Mouse (Mus musculus): ENCODE measurements around the gene Cd207. TPM values are rescaled to one million over a fixed set of nuclear protein-coding genes. Genes with fewer than 3 reads are reported as not detected.
A peak's percentile ranks its signal among the peaks of the same experiment; 100 is the strongest.

Gene Cd207
- polyA plus RNA-seq, 1 experiment from 2014 or later: not detected

GRCm38 (mm10) chr6:83711067-83711675 is 33.5 kb upstream of the Cd207 start, which contains the start of gene Vax2:
Vax2 (plus strand) TSS chr6:83711264.
- ATAC-seq (ENCODE audit: low FRiP score) (peak; percentile 47; the same call in 1 of the 2 replicates), DNase-seq (ENCODE audit: low spot score) (no peak)
- Histone ChIP-seq H3K4me3 (replicated peaks; ENCODE audit: low read length) (peak within 1 kb of the TSS; percentile 25), H3K4me1 (replicated peaks; ENCODE audit: control insufficient read depth, insufficient read depth, low read length) (peaks cover 8% of the 10 kb centered on the region; the same call in 1 of the 2 replicates), H3K27ac (no peak within 1 kb of the TSS), H3K36me3 (replicated peaks; ENCODE audit: control insufficient read depth, insufficient read depth) (no peaks in the 10 kb centered on the region), H3K9me3 (ENCODE audit: control insufficient read depth, low read length) (no peaks in the 10 kb centered on the region), H3K27me3 (ENCODE audit: control insufficient read depth, insufficient read depth, low read length) (peaks cover 100% of the 10 kb centered on the region), H3K9ac (no peak within 1 kb of the TSS), H3K4me2 (replicated peaks) (peak within 1 kb of the TSS; percentile 47)
- under 1% methylated on average over 45 of the region's 46 CpGs for WGBS

DNA sequence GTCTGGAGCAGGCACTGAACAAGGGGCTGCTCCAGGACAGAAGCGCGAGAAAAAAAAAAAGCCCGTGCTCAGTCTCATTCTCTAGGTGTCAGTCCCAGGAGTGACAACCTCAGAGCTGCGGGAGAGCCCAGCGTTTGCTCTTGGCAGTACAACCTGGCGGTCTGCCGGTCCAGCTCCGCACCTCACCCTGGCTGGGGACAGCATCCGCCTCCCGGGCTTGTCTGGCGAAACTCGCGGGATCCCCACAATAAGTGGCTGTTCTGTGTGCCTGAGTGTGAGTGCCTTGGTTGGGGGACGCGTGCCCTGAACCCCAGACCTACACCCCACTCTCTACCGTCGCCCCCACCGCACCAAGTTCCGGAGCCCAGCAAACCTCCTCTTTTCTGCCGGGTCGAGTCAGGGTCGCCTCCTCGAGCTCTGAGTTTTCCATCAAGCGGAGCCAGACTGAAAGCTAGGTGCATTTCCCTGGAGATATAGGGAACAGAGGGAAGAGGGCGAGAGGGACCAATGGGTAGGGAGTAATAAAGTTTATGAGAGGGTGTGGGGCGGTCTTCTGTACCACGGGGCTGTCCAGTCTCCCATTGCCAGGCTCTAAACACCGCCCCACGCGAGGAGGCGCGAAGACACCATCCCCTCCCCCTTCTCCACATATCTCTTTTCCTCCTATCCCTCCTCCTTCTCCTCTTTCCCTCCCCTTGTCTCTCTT is 32.9 kb upstream of the Cd207 start:
- WGBS: 1% methylated on average over 32 of the region's 32 CpGs
- Histone ChIP-seq H3K27me3 (ENCODE audit: control insufficient read depth, insufficient read depth, low read length) (peaks cover 100% of the 10 kb centered on the region), H3K9ac (no peak overlapping the region), H3K27ac (no peak overlapping the region), H3K9me3 (ENCODE audit: control insufficient read depth, low read length) (no peaks in the 10 kb centered on the region), H3K4me1 (replicated peaks; ENCODE audit: control insufficient read depth, insufficient read depth, low read length) (peaks cover 8% of the 10 kb centered on the region; the same call in 1 of the 2 replicates), H3K4me2 (replicated peaks) (peak overlapping the region; percentile 47), H3K4me3 (replicated peaks; ENCODE audit: low read length) (peak overlapping the region; percentile 25; the same call in 1 of the 2 replicates), H3K36me3 (replicated peaks; ENCODE audit: control insufficient read depth, insufficient read depth) (no peaks in the 10 kb centered on the region)
- DNase-seq (ENCODE audit: low spot score) (no peak), ATAC-seq (ENCODE audit: low FRiP score) (0 out of 2 replicates have a peak, but pooled peaks have one; percentile 24)

DNA sequence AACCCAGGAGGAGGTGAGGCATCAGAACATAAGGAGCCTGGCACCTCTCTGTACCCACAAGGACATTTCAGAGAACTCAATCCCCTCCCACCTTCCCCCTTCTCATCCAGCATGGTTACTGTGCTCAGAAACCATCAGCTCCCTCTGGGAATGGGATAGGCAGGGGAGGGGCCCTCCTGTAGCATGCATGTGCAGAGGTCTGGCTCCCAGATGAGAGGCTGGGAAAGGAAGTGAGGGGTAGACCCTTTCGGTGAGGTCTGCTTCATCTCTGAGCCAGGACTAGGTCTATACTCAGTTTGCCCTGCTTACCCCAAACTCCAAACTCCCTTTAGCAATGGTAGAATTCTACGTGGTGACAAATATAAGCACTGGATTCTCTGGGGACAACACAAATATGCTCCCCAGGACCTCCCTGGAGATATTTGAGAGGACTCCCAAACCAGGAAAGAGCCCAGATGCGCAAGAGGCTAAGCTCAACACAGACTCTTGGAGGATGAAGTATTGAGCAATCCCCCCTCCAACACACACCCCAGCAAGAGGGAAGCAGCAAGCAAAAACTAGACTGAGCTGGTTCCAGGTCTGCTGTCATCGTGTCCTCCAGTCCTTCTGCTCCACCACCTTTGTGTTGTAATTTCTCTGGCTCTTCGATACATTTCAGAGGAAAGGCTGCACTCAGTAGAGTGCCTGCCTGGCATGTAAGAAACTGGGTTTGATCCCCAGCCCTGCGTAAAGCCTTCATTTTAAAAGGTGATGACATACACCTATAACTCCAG is 30.3 kb upstream of the Cd207 start:
- H3K27me3 ChIP-seq (ENCODE audit: control insufficient read depth, insufficient read depth, low read length): peaks cover 100% of the 10 kb centered on the region
- H3K4me3 ChIP-seq (replicated peaks; ENCODE audit: low read length): no peak overlapping the region
- no peak for ATAC-seq (ENCODE audit: low FRiP score)
- DNase-seq (ENCODE audit: low spot score): no peak
- peaks cover 8% of the 10 kb centered on the region; the same call in 1 of the 2 replicates for H3K4me1 ChIP-seq (replicated peaks; ENCODE audit: control insufficient read depth, insufficient read depth, low read length)
- 6% methylated on average over 6 of the region's 6 CpGs for WGBS
- H3K27ac ChIP-seq: no peak overlapping the region
- no peaks in the 10 kb centered on the region for H3K36me3 ChIP-seq (replicated peaks; ENCODE audit: control insufficient read depth, insufficient read depth)
- no peak overlapping the region for H3K4me2 ChIP-seq (replicated peaks)
- H3K9me3 ChIP-seq (ENCODE audit: control insufficient read depth, low read length): no peaks in the 10 kb centered on the region
- H3K9ac ChIP-seq: no peak overlapping the region

- Histone ChIP-seq H3K4me1 (replicated peaks; ENCODE audit: control insufficient read depth, insufficient read depth, low read length) (no peaks in the 10 kb centered on the region), H3K9ac (no peak overlapping the region), H3K4me3 (replicated peaks; ENCODE audit: low read length) (no peak overlapping the region), H3K27me3 (ENCODE audit: control insufficient read depth, insufficient read depth, low read length) (peaks cover 93% of the 10 kb centered on the region), H3K27ac (no peak overlapping the region), H3K4me2 (replicated peaks) (no peak overlapping the region), H3K9me3 (ENCODE audit: control insufficient read depth, low read length) (no peaks in the 10 kb centered on the region), H3K36me3 (replicated peaks; ENCODE audit: control insufficient read depth, insufficient read depth) (no peaks in the 10 kb centered on the region)
- ATAC-seq (ENCODE audit: low FRiP score): no peak
- 20% methylated on average over 5 of the region's 5 CpGs for WGBS
- no peak for DNase-seq (ENCODE audit: low spot score)
Measured at GRCm38 (mm10) chr6:83704701-83705100, 27.0 kb upstream of the Cd207 start.

- no peaks in the 10 kb centered on the region for H3K4me1 ChIP-seq (replicated peaks; ENCODE audit: control insufficient read depth, insufficient read depth, low read length)
- peaks cover 93% of the 10 kb centered on the region for H3K27me3 ChIP-seq (ENCODE audit: control insufficient read depth, insufficient read depth, low read length)
- ATAC-seq (ENCODE audit: low FRiP score): no peak
- H3K4me3 ChIP-seq (replicated peaks; ENCODE audit: low read length): no peak overlapping the region
- no peak overlapping the region for H3K27ac ChIP-seq
- no peaks in the 10 kb centered on the region for H3K36me3 ChIP-seq (replicated peaks; ENCODE audit: control insufficient read depth, insufficient read depth)
- 18% methylated on average over 1 of the region's 1 CpGs for WGBS
- DNase-seq (ENCODE audit: low spot score): no peak
- no peak overlapping the region for H3K9ac ChIP-seq
- H3K4me2 ChIP-seq (replicated peaks): no peak overlapping the region
- H3K9me3 ChIP-seq (ENCODE audit: control insufficient read depth, low read length): no peaks in the 10 kb centered on the region
Measured at GRCm38 (mm10) chr6:83704294-83704693, 26.6 kb upstream of the Cd207 start.

- peaks cover 93% of the 10 kb centered on the region for H3K27me3 ChIP-seq (ENCODE audit: control insufficient read depth, insufficient read depth, low read length)
- no peaks in the 10 kb centered on the region for H3K4me1 ChIP-seq (replicated peaks; ENCODE audit: control insufficient read depth, insufficient read depth, low read length)
- no peaks in the 10 kb centered on the region for H3K9me3 ChIP-seq (ENCODE audit: control insufficient read depth, low read length)
- no peak overlapping the region for H3K4me2 ChIP-seq (replicated peaks)
- DNase-seq (ENCODE audit: low spot score) (no peak), ATAC-seq (ENCODE audit: low FRiP score) (no peak)
- no peak overlapping the region for H3K4me3 ChIP-seq (replicated peaks; ENCODE audit: low read length)
- no peak overlapping the region for H3K9ac ChIP-seq
- under 1% methylated on average over 10 of the region's 10 CpGs for WGBS
- H3K27ac ChIP-seq: no peak overlapping the region
- no peaks in the 10 kb centered on the region for H3K36me3 ChIP-seq (replicated peaks; ENCODE audit: control insufficient read depth, insufficient read depth)
Measured at GRCm38 (mm10) chr6:83703722-83704078, 26.0 kb upstream of the Cd207 start.

DNA sequence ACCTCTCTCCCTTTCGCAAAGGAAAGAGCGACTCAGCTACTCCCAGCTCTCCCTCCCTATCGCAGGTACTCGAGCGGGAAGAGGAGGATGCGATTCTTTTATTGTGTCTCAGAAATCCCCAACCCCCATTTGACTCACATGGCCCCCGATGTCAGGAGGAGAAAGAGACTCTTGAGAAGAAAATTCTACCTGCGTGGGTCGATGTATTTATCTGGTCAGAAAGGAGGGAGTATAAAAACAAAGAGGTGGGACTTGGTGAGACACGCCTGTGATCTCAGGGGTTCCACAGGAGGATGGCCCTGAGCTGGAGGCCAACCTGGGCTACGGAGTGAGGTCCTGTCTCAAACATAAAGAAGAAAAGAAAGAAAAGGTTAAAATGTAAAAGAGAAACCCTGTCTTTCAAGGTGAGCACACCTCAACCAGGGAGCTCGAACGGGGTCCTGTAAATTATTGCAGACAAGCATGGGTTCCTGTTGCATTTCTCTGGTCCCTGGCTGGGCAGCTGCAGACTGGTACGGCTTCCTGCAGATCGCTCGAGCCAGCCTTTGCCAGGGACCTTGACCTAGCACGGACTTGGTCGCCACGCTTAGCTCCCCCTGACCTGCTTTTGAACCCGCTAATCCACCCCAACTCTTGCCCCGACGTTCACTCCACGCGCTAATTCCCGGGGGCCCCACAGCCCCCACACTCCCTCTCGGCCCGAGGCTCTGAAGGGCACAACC is 25.5 kb upstream of the Cd207 start:
- no peak overlapping the region for H3K9ac ChIP-seq
- H3K4me1 ChIP-seq (replicated peaks; ENCODE audit: control insufficient read depth, insufficient read depth, low read length): no peaks in the 10 kb centered on the region
- H3K4me2 ChIP-seq (replicated peaks): no peak overlapping the region
- H3K9me3 ChIP-seq (ENCODE audit: control insufficient read depth, low read length): no peaks in the 10 kb centered on the region
- no peak overlapping the region for H3K4me3 ChIP-seq (replicated peaks; ENCODE audit: low read length)
- no peak overlapping the region for H3K27ac ChIP-seq
- WGBS: under 1% methylated on average over 27 of the region's 27 CpGs
- no peaks in the 10 kb centered on the region for H3K36me3 ChIP-seq (replicated peaks; ENCODE audit: control insufficient read depth, insufficient read depth)
- peaks cover 93% of the 10 kb centered on the region for H3K27me3 ChIP-seq (ENCODE audit: control insufficient read depth, insufficient read depth, low read length)
- ATAC-seq (ENCODE audit: low FRiP score): no peak
- DNase-seq (ENCODE audit: low spot score): no peak

GRCm38 (mm10) chr6:83702146-83702999 is 24.7 kb upstream of the Cd207 start:
- Histone ChIP-seq H3K9me3 (ENCODE audit: control insufficient read depth, low read length) (no peaks in the 10 kb centered on the region), H3K9ac (no peak overlapping the region), H3K4me3 (replicated peaks; ENCODE audit: low read length) (no peak overlapping the region), H3K27me3 (ENCODE audit: control insufficient read depth, insufficient read depth, low read length) (peaks cover 93% of the 10 kb centered on the region), H3K4me1 (replicated peaks; ENCODE audit: control insufficient read depth, insufficient read depth, low read length) (no peaks in the 10 kb centered on the region), H3K27ac (no peak overlapping the region), H3K36me3 (replicated peaks; ENCODE audit: control insufficient read depth, insufficient read depth) (no peaks in the 10 kb centered on the region), H3K4me2 (replicated peaks) (no peak overlapping the region)
- under 1% methylated on average over 53 of the region's 53 CpGs for WGBS
- ATAC-seq (ENCODE audit: low FRiP score) (no peak), DNase-seq (ENCODE audit: low spot score) (no peak)

All from hindbrain, embryonic 14.5 days (tissue).